Mouse (Mus musculus) embryonic facial prominence, embryonic 11.5 days (tissue): ENCODE measurements around the gene Rftn1. TPM values are rescaled to one million over a fixed set of nuclear protein-coding genes. Genes with fewer than 3 reads are reported as not detected.

Experiments used
- ATAC-seq: fragments of 200-750 bp; cut with Nextera tagmentation; replicated peaks from 2 replicates; pipeline ENCODE4 v1.8.0; 2017; ENCODE audit warnings: low read depth; ENCODE audit not compliant: insufficient number of reproducible peaks, low FRiP score, low TSS enrichment
- DNase-seq: peaks from one replicate; pipeline ENCODE4 v3.0.0-alpha.2; 2015; ENCODE audit warnings: low spot score
- H3K27ac ChIP-seq: fragments of 300-500 bp; sonication (generic); replicated peaks from 2 replicates; pipeline ENCODE4 v1.5.1; 2014; ENCODE audit warnings: mild to moderate bottlenecking, low read depth, low read length, control low read depth
- H3K27me3 ChIP-seq: fragments of 300-500 bp; sonication (generic); 2 replicates; pipeline ENCODE4 v1.6.1; 2014; ENCODE audit warnings: mild to moderate bottlenecking, low read length, moderate library complexity, mixed read lengths; ENCODE audit not compliant: control insufficient read depth, insufficient read depth
- H3K36me3 ChIP-seq: fragments of 300-500 bp; sonication (generic); replicated peaks from 2 replicates; pipeline ENCODE4 v1.6.1; 2014; ENCODE audit warnings: low read depth, mild to moderate bottlenecking, low read length, moderate library complexity, mixed read lengths; ENCODE audit not compliant: control insufficient read depth, insufficient read depth
- H3K4me1 ChIP-seq: fragments of 300-500 bp; sonication (generic); 2 replicates; pipeline ENCODE4 v1.6.1; 2014; ENCODE audit warnings: low read length, mixed read lengths; ENCODE audit not compliant: control insufficient read depth, insufficient read depth
- H3K4me2 ChIP-seq: fragments of 300-500 bp; sonication (generic); 2 replicates; pipeline ENCODE4 v1.6.1; 2014; ENCODE audit warnings: low read depth, mild to moderate bottlenecking, control low read depth, low read length, moderate library complexity
- H3K4me3 ChIP-seq: fragments of 300-500 bp; sonication (generic); 2 replicates; pipeline ENCODE4 v1.5.1; 2014; ENCODE audit warnings: low read depth, low read length, control low read depth
- H3K9ac ChIP-seq: fragments of 300-500 bp; sonication (generic); replicated peaks from 2 replicates; pipeline ENCODE4 v1.6.1; 2014; ENCODE audit warnings: mild to moderate bottlenecking, control low read depth, low read length
- H3K9me3 ChIP-seq: fragments of 300-500 bp; sonication (generic); replicated peaks from 2 replicates; pipeline ENCODE4 v1.6.1; 2016; ENCODE audit warnings: mild to moderate bottlenecking, low read length, inconsistent platforms, mixed read lengths; ENCODE audit not compliant: control insufficient read depth
- WGBS: fragments of 180-500 bp; shearing (Covaris S2); extraction: QIAGEN DNeasy Blood & Tissue Kit; methylation state at CpG from one replicate; pipeline ENCODE4 v1.1.7; 2014; 5-methylcytosine and 5-hydroxymethylcytosine counted together
- polyA plus RNA-seq: library from polyadenylated mRNA; unstranded; fragments of >200 nt; fragmentation: Nextera tagmentation; extraction: Ambion mirVana; gene quantifications from 2 replicates; pipeline ENCODE4 v1.2.1, GENCODE M21; 2014

Rftn1 gene
- polyA plus RNA-seq, 1 experiment from 2014 or later: 6.5 TPM

DNA sequence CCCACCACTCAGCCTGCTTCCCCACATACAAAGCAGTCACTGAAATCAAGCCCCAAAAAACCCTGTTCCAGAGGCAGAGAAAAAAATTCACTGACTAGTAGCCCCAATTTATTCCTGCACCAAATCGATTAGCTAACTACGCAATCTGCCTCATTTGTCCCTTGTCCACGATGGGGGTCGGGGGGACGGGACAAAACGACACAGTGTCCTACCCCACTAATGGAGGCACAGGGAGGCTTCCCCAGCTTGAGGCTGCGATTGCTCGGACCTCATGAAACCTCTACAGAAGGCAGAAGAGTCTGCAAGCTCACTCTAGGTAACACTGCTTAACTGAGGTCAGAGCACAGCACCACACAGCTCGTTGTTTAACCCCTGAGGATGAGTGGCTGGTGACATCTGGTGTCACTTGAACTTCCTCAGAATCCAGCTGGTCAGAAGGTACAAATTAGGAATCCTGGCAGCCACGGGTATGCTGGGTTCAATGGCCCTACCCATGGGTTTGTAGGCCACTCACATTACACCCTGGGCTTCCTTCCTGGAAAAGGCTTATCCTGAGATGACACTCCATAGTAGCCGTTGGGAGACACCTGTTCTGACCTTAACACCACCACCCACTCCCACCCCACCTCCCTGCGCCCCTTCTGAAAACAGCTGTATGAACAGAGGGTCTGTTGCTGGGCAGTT lies 1.7 kb downstream of the Rftn1 start:
- Histone ChIP-seq H3K9ac (no peak overlapping the region), H3K4me3 (no peak overlapping the region)

DNA sequence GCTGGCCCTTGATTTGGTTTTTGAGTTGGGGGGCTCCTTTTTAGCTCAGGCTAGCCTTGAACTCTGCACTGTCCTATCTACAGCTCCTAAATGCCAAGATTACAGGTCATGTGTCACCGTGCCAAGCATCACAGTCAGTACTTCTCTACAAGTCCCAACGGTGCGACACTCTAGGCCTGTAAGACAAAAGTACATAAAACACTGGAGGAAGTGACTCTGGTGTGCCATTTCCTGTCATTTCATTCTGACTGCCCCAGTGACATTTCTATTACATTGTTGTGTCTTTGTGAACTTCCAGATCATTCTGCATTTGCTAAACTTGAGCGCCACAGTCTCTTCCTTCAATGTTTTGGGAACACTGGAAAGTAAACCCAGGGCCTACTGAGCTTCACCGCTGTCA lies 4.9 kb downstream of the Rftn1 start:
- no peaks in the 10 kb centered on the region for H3K9me3 ChIP-seq

More for the DNA sequence above, 1.7 kb downstream of the Rftn1 start:
- no peak for DNase-seq
- WGBS: 69% methylated on average over 12 of the region's 12 CpGs
- no peak overlapping the region for H3K27ac ChIP-seq
- no peaks in the 10 kb centered on the region for H3K4me1 ChIP-seq
- no peak overlapping the region for H3K4me2 ChIP-seq
- no peak for ATAC-seq
- no peaks in the 10 kb centered on the region for H3K9me3 ChIP-seq
- no peaks in the 10 kb centered on the region for H3K36me3 ChIP-seq
- H3K27me3 ChIP-seq: peaks cover 20% of the 10 kb centered on the region

DNA sequence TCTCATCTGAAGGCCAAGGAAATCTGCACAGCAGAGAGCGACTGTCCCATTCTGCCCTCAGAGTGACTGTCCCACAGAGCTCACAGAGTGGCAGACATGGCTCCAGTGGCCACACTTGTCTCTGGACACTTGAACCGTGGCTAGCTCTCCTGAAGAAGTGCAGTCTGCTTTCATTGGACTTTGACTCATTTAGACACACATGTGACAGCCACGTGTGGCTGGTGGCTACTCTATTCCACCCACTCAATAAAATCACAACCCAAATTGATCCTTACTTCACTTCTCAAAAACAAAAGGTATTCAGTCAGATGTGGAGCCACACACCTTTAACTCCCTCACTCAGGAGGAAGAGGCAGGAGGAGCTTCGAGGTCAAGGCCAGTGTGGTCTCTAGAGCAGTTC lies 5.4 kb downstream of the Rftn1 start:
- ATAC-seq: no peak
- Histone ChIP-seq H3K4me3 (no peak overlapping the region), H3K36me3 (no peaks in the 10 kb centered on the region), H3K27ac (no peak overlapping the region), H3K27me3 (peaks cover 5% of the 10 kb centered on the region), H3K9ac (no peak overlapping the region), H3K4me2 (no peak overlapping the region), H3K9me3 (no peaks in the 10 kb centered on the region), H3K4me1 (no peaks in the 10 kb centered on the region)
- DNase-seq: no peak
- 85% methylated on average over 4 of the region's 4 CpGs for WGBS

More for the DNA sequence above, 4.9 kb downstream of the Rftn1 start:
- H3K36me3 ChIP-seq: no peaks in the 10 kb centered on the region
- no peak for ATAC-seq
- no peak overlapping the region for H3K4me3 ChIP-seq
- no peak overlapping the region for H3K9ac ChIP-seq
- no peak overlapping the region for H3K27ac ChIP-seq
- WGBS: 87% methylated on average over 5 of the region's 5 CpGs
- no peak overlapping the region for H3K4me2 ChIP-seq
- no peaks in the 10 kb centered on the region for H3K4me1 ChIP-seq
- H3K27me3 ChIP-seq: peaks cover 8% of the 10 kb centered on the region
- DNase-seq: no peak

DNA sequence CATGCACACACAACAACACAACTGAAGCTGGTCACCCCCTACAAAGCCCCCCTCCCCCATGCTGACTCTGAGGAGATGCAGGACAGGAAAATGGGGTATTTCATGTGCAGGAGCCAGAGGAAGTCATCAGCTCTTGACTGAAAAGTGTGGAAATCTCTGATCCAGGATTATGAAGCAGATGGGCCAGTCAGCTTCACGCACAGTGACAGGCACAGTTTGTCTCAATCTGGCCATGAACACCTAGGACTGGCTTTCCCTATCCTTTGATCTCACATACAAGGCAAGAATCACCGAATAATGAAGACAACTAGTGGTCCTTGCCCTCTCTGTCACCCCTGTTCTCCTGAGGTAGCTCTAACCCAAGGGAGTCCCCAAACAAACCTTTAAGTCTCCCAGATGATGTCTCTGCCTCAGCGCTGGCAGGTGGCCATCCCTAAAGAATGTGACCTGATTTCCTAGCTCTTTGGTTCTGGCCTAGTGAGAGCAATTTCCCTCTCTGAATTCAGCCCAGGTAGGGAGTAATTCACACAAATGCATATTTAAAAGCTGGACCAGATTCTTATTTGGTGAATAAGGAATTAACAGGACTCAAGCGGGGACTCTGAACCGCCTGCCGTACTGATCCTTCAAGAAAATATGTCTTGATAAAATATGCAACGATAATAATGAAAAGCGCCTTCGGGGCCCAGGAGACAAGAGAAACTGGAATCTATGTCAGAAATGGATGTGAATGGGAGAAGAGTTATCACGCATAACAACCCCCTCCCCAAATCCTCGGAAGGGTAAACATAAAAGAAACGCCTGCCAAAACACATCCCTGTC lies 6.0 kb downstream of the Rftn1 start:
- H3K9me3 ChIP-seq: no peaks in the 10 kb centered on the region
- H3K36me3 ChIP-seq: no peaks in the 10 kb centered on the region
- no peak overlapping the region for H3K4me3 ChIP-seq
- no peaks in the 10 kb centered on the region for H3K27me3 ChIP-seq
- no peaks in the 10 kb centered on the region for H3K4me1 ChIP-seq
- H3K27ac ChIP-seq: no peak overlapping the region
- 85% methylated on average over 12 of the region's 12 CpGs for WGBS
- ATAC-seq (no peak), DNase-seq (no peak)
- no peak overlapping the region for H3K4me2 ChIP-seq
- H3K9ac ChIP-seq: no peak overlapping the region

DNA sequence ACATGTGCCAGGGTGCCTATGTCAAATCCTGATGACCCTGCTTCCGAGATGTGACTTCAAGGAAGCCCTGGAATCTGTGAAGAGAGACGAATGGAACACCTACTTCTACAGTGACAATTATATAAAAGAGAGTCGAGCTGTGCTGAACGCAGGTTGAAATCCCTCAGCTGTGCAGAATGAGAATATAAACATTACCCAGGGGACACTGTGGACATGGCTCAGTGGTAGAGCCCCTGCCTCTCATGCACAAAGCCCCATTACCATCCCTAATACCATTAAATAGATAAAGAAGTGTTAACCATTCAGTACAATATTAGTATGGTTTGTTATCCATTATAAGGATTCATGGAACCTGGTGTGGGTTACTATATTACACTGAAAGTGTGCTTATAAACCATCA lies 7.2 kb downstream of the Rftn1 start:
- no peak for ATAC-seq
- H3K4me2 ChIP-seq: no peak overlapping the region
- no peaks in the 10 kb centered on the region for H3K36me3 ChIP-seq
- no peak overlapping the region for H3K4me3 ChIP-seq
- no peak overlapping the region for H3K9ac ChIP-seq
- 85% methylated on average over 4 of the region's 4 CpGs for WGBS
- H3K27ac ChIP-seq: no peak overlapping the region
- no peak for DNase-seq
- H3K4me1 ChIP-seq: no peaks in the 10 kb centered on the region
- no peaks in the 10 kb centered on the region for H3K27me3 ChIP-seq
- H3K9me3 ChIP-seq: no peaks in the 10 kb centered on the region

DNA sequence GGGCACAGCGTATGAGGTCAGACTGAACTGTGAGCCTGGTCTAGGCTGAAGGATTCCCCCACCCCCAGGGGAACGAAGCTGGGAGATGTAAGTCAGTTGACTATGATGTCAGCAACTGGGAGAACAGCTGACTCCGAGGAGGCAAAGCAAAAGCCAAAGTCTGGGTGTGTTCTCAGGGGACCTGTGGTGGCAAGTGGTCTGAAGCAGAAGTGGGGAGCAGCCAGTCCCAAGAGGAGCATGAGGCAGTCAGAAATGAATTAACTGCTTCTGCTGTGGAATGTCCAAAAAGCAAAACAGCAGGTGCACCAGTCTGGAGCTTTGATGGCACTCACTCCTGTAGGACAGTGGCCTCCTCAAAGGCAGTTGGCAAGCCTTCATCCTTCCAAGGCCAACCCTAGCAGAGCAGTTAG lies 7.9 kb downstream of the Rftn1 start:
- Histone ChIP-seq H3K4me1 (no peaks in the 10 kb centered on the region), H3K9me3 (no peaks in the 10 kb centered on the region), H3K27ac (no peak overlapping the region), H3K36me3 (no peaks in the 10 kb centered on the region), H3K9ac (no peak overlapping the region), H3K4me3 (no peak overlapping the region), H3K27me3 (no peaks in the 10 kb centered on the region), H3K4me2 (no peak overlapping the region)
- DNase-seq (no peak), ATAC-seq (no peak)
- 83% methylated on average over 3 of the region's 3 CpGs for WGBS

DNA sequence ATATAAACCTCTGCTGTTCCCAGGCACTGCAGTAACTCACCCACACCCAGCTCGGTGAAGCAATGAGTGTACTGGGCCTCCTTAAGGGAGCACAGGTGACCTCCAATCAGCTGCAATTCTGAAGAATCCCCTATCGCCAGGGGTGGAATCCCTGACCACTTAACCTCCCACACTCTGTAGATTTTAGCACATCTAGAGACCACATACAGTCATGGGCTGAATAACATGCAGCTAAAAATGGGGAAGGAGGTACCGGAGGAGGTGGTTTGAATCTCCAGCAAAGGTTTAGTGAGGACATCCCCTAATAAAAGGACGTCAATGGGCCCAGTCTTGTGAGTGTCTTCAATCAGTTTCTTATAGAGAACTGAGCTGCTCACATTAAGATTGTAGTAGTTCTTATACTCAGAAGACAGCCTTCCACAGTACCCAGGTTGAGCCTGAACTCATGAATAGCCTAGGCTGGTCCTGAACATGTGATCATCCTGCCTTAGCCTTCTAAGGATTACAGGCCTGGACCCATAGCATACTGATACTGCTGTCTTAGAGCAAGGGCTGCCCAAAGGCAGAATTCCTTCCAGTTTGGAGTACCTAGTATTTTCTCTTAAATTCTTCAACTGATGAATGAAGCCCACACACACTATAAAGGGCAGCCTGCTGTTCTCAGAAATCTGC lies 9.4 kb downstream of the Rftn1 start:
- Histone ChIP-seq H3K4me1 (no peaks in the 10 kb centered on the region), H3K9me3 (no peaks in the 10 kb centered on the region), H3K9ac (no peak overlapping the region), H3K4me3 (no peak overlapping the region), H3K27ac (no peak overlapping the region), H3K4me2 (no peak overlapping the region), H3K27me3 (no peaks in the 10 kb centered on the region), H3K36me3 (no peaks in the 10 kb centered on the region)
- no peak for DNase-seq
- no peak for ATAC-seq
- 89% methylated on average over 4 of the region's 4 CpGs for WGBS

DNA sequence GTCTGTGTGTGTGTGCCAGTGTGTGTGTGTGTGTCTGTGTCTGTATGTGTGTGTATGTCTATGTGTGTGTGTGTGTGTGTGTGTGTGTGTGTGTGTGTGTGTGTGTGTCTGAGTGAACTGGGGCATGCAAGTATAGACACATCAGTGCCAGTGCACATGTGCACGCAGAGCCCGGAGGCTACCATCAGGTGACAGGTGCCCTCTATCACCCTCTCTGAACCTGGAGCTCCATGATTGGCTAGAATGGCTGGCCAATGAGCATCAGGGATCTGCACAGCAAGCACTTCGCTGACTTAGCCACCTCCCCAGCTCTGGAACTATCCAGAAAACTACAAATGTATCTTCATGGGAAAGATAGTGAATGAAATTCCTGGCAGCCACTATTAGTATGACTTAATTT lies 16.7 kb downstream of the Rftn1 start:
- DNase-seq: no peak
- H3K36me3 ChIP-seq: no peaks in the 10 kb centered on the region
- H3K9me3 ChIP-seq: no peaks in the 10 kb centered on the region
- H3K27me3 ChIP-seq: no peaks in the 10 kb centered on the region
- ATAC-seq: no peak
- H3K27ac ChIP-seq: no peak overlapping the region
- no peak overlapping the region for H3K4me3 ChIP-seq
- no peaks in the 10 kb centered on the region for H3K4me1 ChIP-seq
- H3K4me2 ChIP-seq: no peak overlapping the region
- 85% methylated on average over 3 of the region's 3 CpGs for WGBS
- no peak overlapping the region for H3K9ac ChIP-seq
